Mouse (Mus musculus) kidney, postnatal 0 days (tissue): ENCODE measurements at regions not wholly inside any gene's neighbourhood (a gene's known extent, or its start where the extent isn't known, plus 50 kb on each side); places are given as distances from the start of the nearest gene placed in this dataset.

Experiments used
- ATAC-seq: fragments of 200-750 bp; cut with Nextera tagmentation; replicated peaks from 2 replicates; pipeline ENCODE4 v1.8.0; 2017; ENCODE audit warnings: low read depth, moderate number of reproducible peaks, moderate TSS enrichment, moderate library complexity; ENCODE audit not compliant: low FRiP score
- DNase-seq: peaks from one replicate; pipeline ENCODE4 v3.0.0-alpha.2; 2016; ENCODE audit warnings: low spot score
- H3K27ac ChIP-seq: fragments of 300-500 bp; sonication (generic); 2 replicates; pipeline ENCODE4 v1.5.1; 2014; ENCODE audit warnings: mild to moderate bottlenecking
- H3K27me3 ChIP-seq: fragments of 300-500 bp; sonication (generic); 2 replicates; pipeline ENCODE4 v1.6.1; 2014; ENCODE audit warnings: low read length, mixed read lengths; ENCODE audit not compliant: insufficient read depth
- H3K36me3 ChIP-seq: fragments of 300-500 bp; sonication (generic); 2 replicates; pipeline ENCODE4 v1.6.1; 2014; ENCODE audit warnings: low read length, mixed read lengths; ENCODE audit not compliant: insufficient read depth
- H3K4me1 ChIP-seq: fragments of 300-500 bp; sonication (generic); replicated peaks from 2 replicates; pipeline ENCODE4 v1.6.1; 2014; ENCODE audit warnings: antibody characterized with exemption, low read length, mixed read lengths; ENCODE audit not compliant: insufficient read depth
- H3K4me2 ChIP-seq: fragments of 300-500 bp; sonication (generic); 2 replicates; pipeline ENCODE4 v1.6.1; 2014; ENCODE audit warnings: mild to moderate bottlenecking, low read length, moderate library complexity, mixed read lengths
- H3K4me3 ChIP-seq: fragments of 300-500 bp; sonication (generic); replicated peaks from 2 replicates; pipeline ENCODE4 v1.5.1; 2014; ENCODE audit warnings: low read depth, low read length
- H3K9ac ChIP-seq: fragments of 300-500 bp; sonication (generic); 2 replicates; pipeline ENCODE4 v1.6.1; 2014; ENCODE audit warnings: low read depth, low read length
- H3K9me3 ChIP-seq: fragments of 300-500 bp; sonication (generic); replicated peaks from 2 replicates; pipeline ENCODE4 v1.6.1; 2016; ENCODE audit warnings: low read length, inconsistent platforms, mixed read lengths
- CTCF ChIP-seq: IDR thresholded peaks from 2 replicates; pipeline ENCODE4 v1.5.1; 2016; ENCODE audit warnings: antibody characterized with exemption, low read depth, mild to moderate bottlenecking, moderate library complexity
- WGBS: fragments of 180-500 bp; shearing (Covaris S2); extraction: QIAGEN DNeasy Blood & Tissue Kit; methylation state at CpG from one replicate; pipeline ENCODE4 v1.1.7; 2014; 5-methylcytosine and 5-hydroxymethylcytosine counted together

- Histone ChIP-seq H3K27me3 (no peaks in the 10 kb centered on the region), H3K9me3 (no peaks in the 10 kb centered on the region), H3K4me1 (no peaks in the 10 kb centered on the region), H3K4me3 (no peak overlapping the region), H3K36me3 (no peaks in the 10 kb centered on the region), H3K4me2 (no peak overlapping the region), H3K9ac (no peak overlapping the region), H3K27ac (no peak overlapping the region)
- WGBS, result 83% methylated on average over 7 of the region's 7 CpGs
- no peak for ATAC-seq
- no peak for TF ChIP-seq CTCF
- DNase-seq, result no peak
Observed at GRCm38 (mm10) chr3:34137984-34138383, 56.9 kb upstream of the Dnajc19 start.

GRCm38 (mm10) chr3:34136385-34136784 is 55.3 kb upstream of the Dnajc19 start:
- H3K4me1 ChIP-seq, result no peaks in the 10 kb centered on the region
- H3K9ac ChIP-seq, result no peak overlapping the region
- no peak overlapping the region for H3K4me2 ChIP-seq
- 85% methylated on average over 2 of the region's 2 CpGs for WGBS
- ATAC-seq (no peak), DNase-seq (no peak)
- TF ChIP-seq CTCF, result no peak
- H3K27me3 ChIP-seq, result no peaks in the 10 kb centered on the region
- no peak overlapping the region for H3K4me3 ChIP-seq
- no peaks in the 10 kb centered on the region for H3K9me3 ChIP-seq
- H3K36me3 ChIP-seq, result no peaks in the 10 kb centered on the region
- H3K27ac ChIP-seq, result no peak overlapping the region
